Mouse (Mus musculus) spleen, adult 12 weeks (tissue): Measurements from ENCODE around the gene Cpa2.

ENCODE experiments used
- DNase-seq: peaks from one replicate; pipeline ENCODE4 v3.0.0; 2022; ENCODE audit warnings: low spot score

The Cpa2 gene

DNA sequence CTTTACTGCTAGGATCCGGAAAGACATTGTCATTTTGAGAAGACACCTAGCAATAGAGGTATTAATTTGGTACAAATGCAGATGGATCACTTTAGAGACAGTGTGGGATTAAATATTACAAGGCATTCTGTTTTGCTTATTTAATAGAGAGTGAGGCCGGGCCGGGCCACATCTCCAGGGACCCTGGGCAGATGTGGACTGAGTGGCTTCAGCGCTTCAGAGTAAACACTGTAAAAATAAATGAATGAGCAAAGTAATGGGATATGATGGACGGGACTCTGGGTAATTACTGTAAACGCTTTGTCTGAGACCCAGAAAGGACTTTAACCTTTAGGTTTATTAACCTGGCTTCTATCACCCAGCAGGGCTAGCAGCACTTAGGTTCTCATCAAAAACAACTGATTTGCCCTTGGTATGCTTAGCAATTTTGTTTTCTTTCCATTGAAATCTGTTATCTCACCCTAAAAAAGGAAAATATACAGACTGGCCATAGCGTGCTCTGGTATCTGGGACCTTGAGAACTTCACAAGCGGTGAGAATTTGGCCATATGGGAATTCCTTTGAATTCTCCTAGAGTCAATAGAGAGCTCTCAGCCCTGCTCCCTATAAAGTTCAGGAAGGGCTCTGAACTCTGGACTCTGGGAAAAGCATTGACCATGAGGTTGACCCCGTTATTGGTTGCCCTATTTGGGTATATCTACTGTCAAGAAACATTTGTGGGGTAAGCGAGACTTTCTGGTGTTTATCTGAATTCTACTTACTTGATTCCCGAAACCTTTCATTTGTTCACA lies at the start of gene Cpa2:
TSS of gene Cpa2 (plus strand) at position 574 of the 791 bp plus-strand sequence.
- DNase-seq, result no peak

DNA sequence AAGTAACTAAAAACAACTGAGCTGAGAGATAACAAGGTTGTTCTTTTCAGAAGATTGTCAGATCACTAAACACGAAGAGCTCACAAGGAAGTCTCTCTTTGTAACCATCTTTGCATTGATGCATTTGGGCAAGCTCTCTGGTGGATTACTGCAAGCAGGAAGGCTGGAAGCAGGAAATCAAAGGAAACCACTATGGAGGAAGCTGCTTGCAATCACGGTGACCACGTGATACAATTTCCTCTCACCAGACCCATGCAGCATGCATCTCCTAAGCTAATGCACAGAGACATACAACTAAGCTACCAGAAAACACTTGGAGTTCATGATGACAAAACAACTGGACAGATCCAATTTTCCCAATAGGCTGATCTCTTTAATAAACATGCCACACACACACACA lies 42.3 kb upstream of the Cpa2 start:
- no peak for DNase-seq

DNA sequence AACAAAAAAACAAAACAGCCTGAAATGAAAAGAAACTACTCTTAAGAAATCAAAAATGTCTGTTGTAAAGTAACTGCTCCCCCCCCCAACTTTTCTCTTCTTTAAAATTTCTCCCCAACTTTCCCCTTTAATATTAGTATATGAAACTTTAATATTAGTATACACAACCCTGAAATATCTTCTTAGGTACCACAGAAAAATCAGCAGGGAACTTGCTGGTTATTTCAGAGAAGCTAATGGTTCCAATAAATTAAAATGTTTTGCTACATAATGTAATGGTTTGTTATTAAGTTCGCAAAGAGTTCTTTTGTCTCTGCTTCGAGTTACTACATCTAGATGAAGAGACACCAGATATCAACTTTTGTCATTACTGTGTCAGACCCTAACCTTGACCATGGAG lies 32.6 kb upstream of the Cpa2 start:
- DNase-seq, result no peak

DNA sequence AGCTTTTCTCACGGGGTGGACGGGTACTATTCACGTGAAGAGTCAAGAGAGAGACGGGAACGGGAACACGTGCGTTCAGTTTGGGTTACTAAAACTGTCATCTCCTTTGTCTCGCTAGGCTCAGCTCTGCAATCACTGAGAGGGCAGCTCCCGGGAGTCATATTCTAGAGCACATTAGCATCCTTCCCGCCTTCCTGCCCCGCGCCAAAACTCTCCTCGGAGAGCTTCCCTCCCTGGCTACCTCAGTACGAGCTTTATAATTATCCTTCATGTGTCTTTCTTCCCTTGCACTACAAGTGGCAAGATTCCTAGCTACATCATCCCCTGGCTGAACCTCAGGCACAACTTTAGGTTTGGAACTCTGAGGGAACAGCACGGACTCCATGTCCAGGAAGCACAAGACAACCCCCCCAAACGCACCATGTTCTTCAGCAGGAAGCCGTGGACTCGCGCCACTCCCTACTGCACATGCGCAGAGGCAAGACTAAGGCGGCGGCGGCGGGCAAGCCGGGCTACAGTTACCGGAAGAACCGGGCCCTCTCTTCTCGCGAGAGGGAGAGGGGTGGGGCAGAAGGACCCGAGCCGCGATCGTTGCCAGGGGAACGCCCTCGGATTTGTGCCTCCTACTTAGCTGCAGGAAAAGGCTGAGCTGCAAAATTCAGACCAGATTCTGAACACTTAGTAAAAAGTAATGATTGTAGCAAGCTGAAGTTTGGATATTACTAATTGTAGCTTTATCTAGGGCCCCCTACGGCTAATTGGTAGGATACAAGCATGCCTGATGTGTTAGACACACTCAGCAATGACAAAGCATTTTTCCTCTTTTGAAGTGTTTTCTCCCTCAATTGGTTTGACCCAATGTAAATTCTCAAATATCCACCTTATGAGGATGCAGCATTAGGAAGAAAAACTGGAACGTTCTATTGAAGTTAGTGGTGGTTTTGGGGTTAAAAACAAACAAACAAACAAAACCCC lies 31.8 kb upstream of the Cpa2 start, which contains the start of the genes Tmem209 and Ssmem1:
TSS of gene Tmem209 (minus strand) at position 519 of the 975 bp plus-strand sequence.
TSS of gene Ssmem1 (plus strand) at position 585 of the 975 bp plus-strand sequence.
- peak; percentile 97 for DNase-seq

DNA sequence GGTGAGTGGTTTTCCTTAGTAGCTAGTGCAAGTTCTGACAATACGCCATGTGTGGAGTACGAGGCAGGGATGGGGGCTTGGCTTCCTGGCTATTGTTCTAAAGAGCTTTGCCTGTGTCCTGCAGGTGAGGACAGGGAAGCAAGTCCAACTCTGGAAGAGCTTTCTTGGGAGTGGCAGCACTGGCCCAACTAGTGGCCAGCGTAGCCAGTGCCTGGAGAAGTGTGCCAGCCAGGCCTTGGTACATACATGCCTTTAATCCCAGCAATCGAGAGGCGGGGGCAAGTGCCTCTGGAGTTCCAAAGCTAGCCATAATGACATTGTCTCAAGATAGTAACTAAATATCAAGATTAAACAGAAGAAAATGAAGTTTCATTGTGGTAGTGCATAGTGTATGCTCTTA lies 31.1 kb upstream of the Cpa2 start:
- DNase-seq, result no peak

DNA sequence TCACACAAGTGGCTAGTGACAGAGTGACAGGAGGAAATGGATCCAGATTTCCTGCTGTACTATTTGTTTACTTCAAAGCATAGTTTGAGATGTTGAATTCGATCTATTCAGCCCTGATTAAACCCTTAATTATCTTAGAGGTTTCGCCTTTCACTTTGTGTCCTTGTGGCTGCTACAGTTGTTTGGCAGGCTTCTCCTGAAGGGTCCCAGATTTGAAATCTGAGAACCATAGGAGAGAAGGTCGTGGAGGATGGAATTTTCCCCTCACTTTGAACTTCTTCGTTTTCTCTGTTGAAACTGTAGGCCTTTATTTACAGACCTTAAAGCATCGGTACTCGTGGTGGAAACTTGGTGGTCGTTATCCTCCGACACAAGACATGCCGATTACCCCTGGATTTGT lies 27.1 kb upstream of the Cpa2 start:
- DNase-seq, result no peak

DNA sequence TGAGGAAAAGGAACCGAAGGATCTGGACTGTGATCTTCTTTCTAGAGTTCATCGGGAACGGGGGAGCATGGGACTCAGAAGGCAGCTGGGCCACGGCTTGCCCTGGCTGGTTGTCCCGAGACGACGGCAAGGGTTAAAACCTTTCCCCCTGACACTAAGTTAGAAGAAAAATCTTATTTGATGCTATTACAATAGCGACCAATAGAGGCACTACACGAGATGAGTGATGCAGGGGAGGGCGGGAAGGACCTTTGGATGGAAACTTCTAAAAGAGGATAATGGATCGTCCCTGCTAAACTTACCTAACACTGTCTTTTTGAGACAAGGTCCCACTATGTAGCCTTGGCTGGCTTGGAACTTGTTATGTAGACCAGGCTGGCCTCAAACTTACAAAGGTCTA lies 21.0 kb upstream of the Cpa2 start:
- DNase-seq, result no peak

DNA sequence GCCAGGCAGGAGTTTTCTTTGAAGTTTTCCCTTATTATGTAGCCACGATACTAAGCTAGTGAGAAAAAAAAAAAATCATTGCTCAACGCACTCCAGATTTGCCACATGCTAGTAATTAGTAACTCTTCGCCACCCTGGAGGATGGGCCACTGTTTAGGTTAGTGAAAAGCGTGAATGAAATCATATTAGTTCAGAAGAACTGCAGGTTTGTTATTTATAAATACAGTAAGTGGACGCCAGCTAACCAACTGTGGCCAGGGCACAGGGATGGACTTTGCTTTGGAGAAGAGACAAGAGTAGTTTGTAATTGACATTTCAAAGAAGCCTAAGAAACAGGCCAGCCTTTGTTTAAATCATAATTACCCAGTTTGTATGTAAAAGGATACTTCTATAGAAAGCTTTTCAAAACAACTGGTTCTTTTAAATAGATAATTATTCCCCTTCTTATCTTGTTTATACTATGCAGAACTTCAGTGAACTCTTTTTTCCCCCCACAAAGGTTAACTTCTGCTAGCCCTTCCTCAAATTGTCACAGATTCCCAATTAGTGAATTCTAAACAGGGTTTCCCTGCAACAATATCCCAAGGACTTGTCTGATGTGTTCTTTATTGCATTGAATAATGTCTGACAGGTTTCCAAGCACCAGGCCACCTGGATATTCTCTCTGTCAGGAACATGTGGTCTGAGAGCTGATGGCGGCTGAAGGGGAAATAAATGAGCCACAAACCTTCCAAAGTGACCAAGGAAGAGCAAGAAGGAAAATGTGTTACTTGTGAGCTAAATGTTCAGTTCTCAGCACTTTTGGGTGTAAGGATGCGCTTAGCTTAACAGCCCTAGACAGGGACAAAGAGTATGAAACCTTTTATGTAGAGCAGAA lies 15.7 kb upstream of the Cpa2 start:
- no peak for DNase-seq

DNA sequence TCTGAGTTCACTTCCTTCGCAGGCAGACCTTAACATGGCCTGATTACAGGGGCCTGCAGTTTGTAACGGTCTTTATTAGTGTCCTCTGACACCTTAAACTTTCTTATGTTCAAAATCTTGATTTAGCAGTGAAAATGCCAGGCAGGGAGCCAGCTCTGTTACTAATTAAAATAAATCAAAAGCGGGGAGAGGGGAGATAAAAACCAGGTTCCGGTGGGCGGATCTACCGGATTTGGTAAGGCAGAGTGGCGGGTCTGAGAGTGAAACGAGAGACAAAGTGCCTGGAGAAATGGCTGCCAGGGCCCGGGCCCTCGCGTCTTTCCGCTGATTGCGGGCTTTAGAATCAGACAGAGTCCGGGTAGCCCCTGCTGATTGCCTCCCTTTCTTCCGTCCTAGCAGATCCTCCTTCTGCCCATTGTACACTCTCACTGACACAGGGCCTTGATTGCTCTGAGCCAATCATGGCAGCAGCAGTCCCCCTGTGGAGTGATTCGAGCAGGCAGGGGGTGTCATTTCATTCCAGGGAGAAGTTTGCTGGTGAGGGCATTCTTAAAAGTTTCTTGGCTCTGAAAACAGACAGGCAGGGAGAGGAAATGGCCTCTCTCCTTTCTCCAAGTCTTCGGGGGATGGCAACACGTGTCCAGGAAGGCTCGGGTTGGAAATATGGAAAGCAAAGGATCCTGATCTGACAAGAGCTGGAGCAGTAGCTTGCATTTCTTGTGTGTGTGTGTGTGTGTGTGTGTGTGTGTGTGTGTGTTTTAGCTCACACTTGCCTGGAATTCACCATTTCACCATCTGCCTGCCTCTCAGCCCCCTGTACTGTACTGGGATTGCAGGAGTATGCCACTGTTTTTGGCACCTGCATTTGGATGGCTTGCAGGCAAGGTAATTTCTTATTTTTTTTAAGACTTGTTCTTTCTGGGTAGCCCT lies 14.5 kb upstream of the Cpa2 start:
- no peak for DNase-seq

DNA sequence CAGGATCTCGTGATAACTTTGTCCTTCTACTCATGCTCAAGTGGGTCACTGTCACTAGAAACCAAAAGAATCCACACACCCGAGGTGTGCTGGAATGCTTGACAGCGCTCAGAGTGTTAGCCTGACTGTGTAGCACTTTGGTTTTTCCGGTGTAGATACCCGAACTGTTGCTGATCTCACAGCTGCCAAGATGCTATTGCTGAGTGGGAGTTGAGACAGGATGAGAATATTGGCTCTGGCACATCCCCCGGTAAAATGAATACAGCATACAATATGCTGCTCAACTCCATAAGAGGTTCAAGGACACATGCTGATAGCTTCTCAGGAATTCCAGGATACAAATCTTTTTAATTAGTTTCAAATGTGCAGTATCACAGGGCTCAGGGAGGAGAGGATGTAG lies 12.6 kb upstream of the Cpa2 start:
- DNase-seq, result no peak

DNA sequence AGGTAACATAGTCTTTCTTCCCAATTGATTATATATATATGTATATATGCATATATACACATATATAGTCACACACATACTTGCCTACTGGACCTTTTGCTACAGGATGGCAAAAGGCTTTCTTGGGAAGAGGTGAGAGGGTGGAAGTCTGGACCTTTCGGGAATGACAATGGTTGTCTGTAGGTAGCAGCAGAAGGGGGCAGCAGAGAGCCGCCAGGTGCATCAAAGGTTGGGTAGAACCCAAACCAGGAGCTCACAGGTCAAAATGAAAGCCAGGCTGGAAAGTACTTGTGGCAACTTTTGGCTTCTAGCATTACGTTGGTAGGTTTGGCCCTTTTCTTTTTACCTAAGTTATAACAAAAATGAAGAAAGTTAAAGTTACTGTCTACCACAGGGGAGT lies 6.0 kb upstream of the Cpa2 start:
- no peak for DNase-seq

DNA sequence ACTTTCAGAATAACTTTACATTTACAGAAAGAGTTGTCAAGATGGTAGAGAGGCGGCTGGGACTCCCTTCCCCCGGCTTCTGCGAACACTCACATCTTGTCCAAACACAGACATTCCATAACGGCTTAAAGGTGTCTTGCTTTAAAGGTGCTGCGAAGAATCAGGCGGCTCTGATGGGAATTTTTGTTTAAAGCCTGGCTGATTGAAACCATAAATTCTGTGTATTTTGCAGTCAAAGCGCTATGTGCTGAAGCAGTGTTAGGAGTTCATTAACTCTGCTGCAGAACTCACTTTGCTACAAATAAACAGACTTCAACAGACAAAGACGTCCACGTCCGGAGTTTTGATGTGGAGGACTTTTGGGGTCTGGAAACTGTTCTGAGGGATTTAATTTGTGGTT lies 3.1 kb upstream of the Cpa2 start:
- DNase-seq, result no peak

DNA sequence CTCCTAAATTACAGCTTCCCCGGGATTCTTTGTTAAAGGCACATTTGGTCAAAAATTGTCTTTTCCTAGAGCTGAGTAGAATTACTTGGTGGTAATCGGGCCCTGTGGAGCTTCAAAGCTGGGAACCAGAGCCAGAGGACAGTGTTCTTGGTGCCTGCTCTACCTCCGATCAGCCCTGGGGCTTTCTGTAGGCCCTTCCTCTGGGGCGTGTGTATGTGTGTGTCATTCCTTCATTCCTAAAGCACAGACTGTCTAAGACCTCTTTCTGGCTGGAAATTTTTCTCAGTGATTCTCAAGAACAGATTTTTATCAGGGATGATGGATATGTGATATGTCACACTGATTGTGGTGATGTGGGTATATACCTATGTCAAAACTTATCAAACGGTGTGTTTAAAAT lies 2.6 kb upstream of the Cpa2 start:
- DNase-seq, result no peak

DNA sequence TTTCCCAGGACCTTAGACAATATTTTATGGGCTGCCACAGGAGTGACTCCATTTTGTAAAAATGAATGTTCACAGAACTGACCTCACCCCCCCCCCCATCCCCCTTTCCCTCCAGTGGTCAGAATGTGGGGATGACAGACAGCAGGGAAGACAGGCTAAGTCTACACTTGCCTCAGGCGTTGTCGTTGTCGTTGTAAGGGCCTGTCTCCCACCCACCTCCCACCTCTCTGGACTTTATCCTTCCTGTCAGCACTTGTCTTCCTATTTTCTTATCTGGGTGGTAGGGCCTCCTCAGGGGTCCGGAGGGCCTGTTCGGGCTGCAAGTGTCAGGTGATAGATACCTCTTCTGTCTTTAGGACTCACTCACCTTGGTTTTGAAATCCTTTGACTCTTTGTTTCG lies 895 bp downstream of the Cpa2 start:
- DNase-seq, result no peak

DNA sequence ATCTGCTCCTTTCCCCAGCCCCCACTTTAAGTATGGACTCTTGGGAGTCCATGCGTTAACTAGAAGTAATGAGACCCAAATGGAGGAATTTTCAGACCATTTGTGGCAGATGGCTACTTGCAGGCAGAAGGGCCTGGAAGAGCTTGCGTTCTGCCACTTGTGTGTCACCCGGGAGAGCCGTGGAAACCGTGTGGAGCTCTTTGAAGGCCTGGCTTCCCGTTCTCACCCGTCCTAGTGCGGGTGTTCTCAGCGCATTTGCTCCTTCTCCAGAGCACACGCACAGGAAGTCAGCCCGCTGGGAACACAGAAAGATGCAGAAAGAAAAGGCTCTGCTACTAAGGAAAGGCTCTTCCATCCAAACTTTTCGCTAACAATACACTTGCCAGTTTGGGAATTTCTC lies 1.7 kb downstream of the Cpa2 start:
- no peak for DNase-seq

DNA sequence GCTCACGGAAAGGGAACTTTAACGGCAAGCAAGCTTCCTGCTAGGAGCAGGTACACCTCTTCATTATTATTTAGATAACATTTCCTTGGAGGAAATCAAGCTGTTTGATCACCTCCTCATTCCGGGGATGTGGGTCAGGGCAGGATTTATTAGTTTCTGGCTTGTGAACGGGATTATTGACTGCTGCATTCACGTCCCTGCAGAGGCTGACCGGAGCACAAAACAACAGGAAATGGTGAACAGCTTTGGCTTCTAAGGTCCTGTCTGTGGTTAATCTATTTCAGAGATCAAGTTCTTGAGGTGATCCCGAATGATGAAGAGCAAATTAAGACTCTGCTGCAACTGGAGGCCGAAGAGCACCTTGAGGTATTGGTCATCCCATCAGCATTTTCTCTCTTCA lies 2.5 kb downstream of the Cpa2 start:
- DNase-seq, result no peak

DNA sequence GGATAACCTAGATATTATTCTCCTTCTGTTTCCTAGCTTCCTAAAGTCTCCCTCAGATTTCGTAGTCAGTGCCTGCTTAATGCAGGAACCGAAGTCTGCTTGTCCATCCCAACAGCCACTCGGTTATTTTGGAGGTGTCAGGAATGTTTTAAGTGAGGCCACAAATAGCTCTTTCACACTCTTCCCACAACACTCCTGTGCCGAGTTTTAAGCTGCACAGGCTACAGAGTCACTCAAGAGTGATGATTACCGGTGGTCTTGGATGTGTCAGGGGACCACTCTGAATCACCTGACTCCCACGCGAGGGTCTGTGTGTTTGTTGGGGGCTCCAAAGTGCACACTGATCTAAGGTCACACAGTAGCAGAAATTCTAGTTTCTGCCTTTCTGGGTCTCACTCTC lies 4.3 kb downstream of the Cpa2 start:
- DNase-seq, result no peak

DNA sequence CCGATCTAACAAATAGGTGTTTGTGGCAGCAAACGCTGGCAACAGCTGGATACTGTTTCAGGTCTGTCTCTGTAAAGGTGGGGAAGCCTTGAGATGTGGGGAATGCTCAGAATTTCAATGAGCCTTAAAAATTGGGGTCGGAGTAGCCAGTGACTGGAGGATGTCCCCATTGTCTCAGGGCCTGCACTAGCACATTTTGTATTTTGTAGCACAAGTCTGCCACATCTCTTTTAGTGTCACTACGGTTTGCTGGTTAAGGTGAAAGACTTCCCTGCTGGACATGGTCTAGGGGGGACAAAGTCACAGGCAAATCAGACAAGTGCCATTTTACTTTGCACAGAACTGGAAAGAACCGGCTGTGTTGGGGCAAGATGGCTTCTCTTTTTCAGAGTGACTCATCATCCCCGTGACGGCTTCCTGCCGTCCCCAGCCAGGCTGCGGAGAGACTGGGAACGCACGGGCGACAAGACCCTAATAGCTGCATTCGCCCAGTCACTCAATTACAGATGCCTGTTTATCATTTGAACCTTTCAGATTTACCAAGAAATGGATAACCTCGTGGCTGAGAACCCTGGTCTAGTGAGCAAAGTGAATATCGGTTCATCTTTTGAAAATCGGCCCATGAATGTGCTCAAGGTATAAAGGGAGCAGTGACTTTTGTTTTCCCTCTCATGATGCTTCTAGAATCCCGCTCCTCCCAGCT lies 5.3 kb downstream of the Cpa2 start:
- no peak for DNase-seq

DNA sequence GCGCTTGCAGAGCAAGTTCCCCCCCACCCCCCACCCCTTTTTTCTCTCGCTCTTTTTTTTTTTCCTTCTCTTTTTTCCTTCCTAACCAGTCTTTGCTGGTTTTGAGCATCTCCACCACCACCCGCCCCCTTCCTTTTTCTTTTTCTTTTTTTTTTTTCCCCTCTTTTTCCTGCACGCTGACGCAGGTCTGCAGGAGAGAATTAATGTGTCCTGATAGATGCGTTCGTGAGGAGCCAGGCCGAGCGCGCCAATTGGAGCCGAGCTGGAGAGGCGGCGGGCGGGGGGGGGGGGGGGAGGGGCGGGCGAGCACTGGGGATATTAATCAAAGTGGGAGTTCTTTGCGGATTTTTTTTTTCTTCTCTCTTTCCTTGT lies 5.9 kb downstream of the Cpa2 start:
- DNase-seq, result no peak

DNA sequence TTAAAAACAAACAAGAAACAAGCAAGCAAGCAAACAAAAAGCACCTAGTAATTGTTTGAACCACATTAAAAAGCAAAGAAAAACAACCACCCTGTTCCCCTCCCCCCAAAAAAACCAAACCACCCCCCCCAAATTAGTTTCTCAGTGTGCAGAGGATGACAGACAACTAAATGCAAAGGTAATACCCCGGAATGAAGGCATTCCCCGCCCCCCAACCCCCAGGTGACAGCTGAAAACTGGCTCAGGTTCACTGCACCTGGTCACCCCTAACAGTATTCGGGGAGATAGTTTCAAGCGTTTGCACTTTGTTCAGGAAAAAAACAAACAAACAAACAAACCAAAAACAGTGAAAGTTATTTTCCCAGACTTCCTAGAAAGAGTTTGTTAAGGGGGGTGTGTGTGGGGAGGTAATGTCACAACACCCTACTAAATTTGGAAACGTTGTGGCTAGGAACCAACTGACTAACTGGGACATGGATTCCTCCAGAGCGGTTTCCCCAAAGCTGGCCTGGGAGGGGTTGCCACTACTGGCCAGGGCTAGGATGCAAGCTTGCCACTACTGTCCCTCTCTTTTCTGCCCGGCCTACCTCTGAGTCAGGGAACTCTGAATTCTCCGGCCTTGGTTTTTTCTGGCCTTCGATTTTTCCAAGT lies 6.4 kb downstream of the Cpa2 start:
- DNase-seq, result no peak
